Mouse (Mus musculus): Measurements from ENCODE around the gene Vmn2r31.
"Not testable (repeated sequence)": the region's sequence is repeated elsewhere in the genome, so short reads cannot be mapped to it uniquely, and the experiment has no call there.

Vmn2r31 gene

GRCm38 (mm10) chr7:7399603-7400002, at the start of gene Vmn2r31:
Gene Vmn2r31, minus strand, starts transcription at chr7:7399703.
- not testable (repeated sequence) for DNase-seq

GRCm38 (mm10) chr7:7374431-7374830, 25.1 kb downstream of the Vmn2r31 start, which contains the start of gene Gm45783:
Gene Gm45783, minus strand, starts transcription at chr7:7374573.
- DNase-seq: peak; percentile 7

- DNase-seq: not testable (repeated sequence)
Measured at GRCm38 (mm10) chr7:7337509-7337908, 62.0 kb downstream of the Vmn2r31 start, which contains the start of gene Vmn2r30. Gene Vmn2r30, minus strand, starts transcription at chr7:7337609.
